Mouse (Mus musculus) small intestine, adult 2 months (tissue): ENCODE results near the gene Ppp1r26. TPM values are rescaled to one million over a fixed set of nuclear protein-coding genes. Genes with fewer than 3 reads are reported as not detected.

Source experiments
- H3K27ac ChIP-seq: fragments of 200-500 bp; 2 replicates; pipeline ENCODE4 v1.5.1; 2012; ENCODE audit warnings: low read depth, low read length, control low read depth, inconsistent platforms; ENCODE audit not compliant: insufficient read depth
- H3K27me3 ChIP-seq: fragments of 200-500 bp; 2 replicates; pipeline ENCODE4 v1.6.1; 2012; ENCODE audit warnings: mild to moderate bottlenecking, moderate library complexity, low read length, inconsistent platforms; ENCODE audit not compliant: control insufficient read depth, insufficient read depth
- H3K36me3 ChIP-seq: fragments of 200-500 bp; 2 replicates; pipeline ENCODE4 v1.6.1; 2012; ENCODE audit warnings: mild to moderate bottlenecking, low read length, control low read depth, inconsistent platforms; ENCODE audit not compliant: control insufficient read depth, insufficient read depth
- H3K4me1 ChIP-seq: fragments of 200-500 bp; 2 replicates; pipeline ENCODE4 v1.6.1; 2012; ENCODE audit warnings: low read length, inconsistent platforms, mixed read lengths; ENCODE audit not compliant: control insufficient read depth, insufficient read depth, insufficient read length
- H3K4me3 ChIP-seq: fragments of 200-500 bp; 2 replicates; pipeline ENCODE4 v1.5.1; 2012; ENCODE audit warnings: low read depth, mild to moderate bottlenecking, control low read depth, inconsistent platforms, low read length, moderate library complexity
- CTCF ChIP-seq: fragments of 200-500 bp; IDR thresholded peaks from 2 replicates; pipeline ENCODE4 v1.5.1; 2012; ENCODE audit warnings: low read depth, mild to moderate bottlenecking, control low read depth, inconsistent platforms, low read length, moderate library complexity, mixed read lengths; ENCODE audit not compliant: insufficient replicate concordance, insufficient read length; ENCODE audit errors: extremely low read depth
- POLR2A ChIP-seq: fragments of 200-500 bp; IDR thresholded peaks from 2 replicates; pipeline ENCODE4 v1.6.1; 2012; ENCODE audit warnings: low read depth, mild to moderate bottlenecking, control low read depth, inconsistent platforms, low read length, moderate library complexity
- WGBS: fragments of 180-500 bp; shearing (Covaris S2); methylation state at CpG from one replicate; pipeline ENCODE4 v1.1.7; 2018; 5-methylcytosine and 5-hydroxymethylcytosine counted together
- polyA plus RNA-seq: library from polyadenylated mRNA; depleted of rRNA; stranded (reverse); fragments of >200 nt; gene quantifications from 2 replicates; pipeline ENCODE4 v1.2.3, GENCODE M21; 2012; rRNA removed

Gene Ppp1r26
- 0.80 and 1.2 TPM in 2 replicates for polyA plus RNA-seq

DNA sequence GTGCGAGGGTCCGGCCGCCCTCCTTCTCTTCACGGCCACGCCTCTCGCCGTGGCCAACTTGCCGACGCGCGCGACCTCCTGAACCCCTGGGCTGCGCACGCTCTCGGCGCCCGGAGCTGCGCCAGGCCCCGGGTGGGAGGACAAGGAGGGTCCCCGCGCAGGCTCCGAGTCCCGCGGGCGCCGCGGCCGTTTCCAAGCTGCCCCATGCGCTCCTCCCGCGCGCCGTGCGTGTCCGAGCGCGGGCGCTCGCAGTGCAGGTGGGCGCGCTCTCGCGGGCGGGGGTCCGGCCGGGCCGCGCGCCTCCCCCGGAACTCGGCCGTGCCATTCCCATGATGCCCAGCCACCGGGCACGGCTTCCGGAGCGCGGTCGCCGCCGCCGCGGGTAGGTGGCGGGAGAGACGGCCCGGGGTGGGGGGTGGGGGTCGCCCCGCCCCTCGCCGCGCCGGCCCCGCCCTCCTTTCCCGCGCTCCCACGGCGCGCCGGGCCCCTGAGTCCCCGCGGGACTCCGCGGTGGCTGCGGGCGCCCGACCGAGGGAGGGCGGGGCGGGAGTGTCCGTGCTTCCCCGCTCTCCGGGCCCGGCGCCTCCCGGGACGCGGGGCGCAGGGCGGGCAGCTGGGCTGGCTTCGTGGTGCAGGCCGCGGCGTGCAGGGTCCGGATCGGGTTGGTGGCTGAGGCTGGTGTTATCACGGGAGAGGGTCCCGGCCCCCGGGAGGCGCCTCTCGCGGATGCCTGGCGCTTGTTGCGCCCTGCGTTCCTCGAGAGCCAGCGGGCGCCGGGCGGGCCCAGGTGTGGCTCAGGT, at the start of gene Ppp1r26:
Ppp1r26 (plus strand) TSS at position 286 of the 800 bp plus-strand sequence.
- H3K4me1 ChIP-seq = peaks cover 7% of the 10 kb centered on the region; the same call in 1 of the 2 replicates
- under 1% methylated on average over 113 of the region's 118 CpGs for WGBS
- no peaks in the 10 kb centered on the region for H3K36me3 ChIP-seq
- peaks cover 13% of the 10 kb centered on the region for H3K27me3 ChIP-seq
- peak within 1 kb of the TSS; percentile 90 for H3K4me3 ChIP-seq
- H3K27ac ChIP-seq = no peak within 1 kb of the TSS
- TF ChIP-seq POLR2A = no peak
- TF ChIP-seq CTCF = no peak

DNA sequence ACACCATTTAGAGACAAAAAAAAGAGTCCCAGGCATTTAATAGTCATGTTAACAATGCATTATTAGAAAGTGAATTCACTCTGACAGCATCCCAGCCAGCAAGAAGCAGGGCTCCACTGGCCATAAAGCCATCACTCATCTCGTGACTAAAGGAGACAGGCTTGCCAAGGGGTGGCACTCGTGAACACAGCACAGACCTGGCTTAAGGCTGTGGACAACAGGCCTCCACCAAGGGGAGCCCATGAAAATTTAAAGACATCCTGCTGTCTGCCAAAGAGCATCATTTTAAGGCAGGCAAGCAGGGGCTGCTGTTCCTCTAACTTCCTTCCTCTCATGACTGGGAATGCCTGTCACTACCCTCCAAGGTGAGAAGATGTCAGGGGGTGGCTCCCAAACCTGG, 49.7 kb upstream of the Ppp1r26 start:
- Histone ChIP-seq H3K4me1 (no peaks in the 10 kb centered on the region), H3K4me3 (no peak overlapping the region), H3K27ac (no peak overlapping the region), H3K27me3 (no peaks in the 10 kb centered on the region; the same call in 1 of the 2 replicates), H3K36me3 (no peaks in the 10 kb centered on the region)
- TF ChIP-seq CTCF (no peak), POLR2A (no peak)
- 29% methylated on average over 2 of the region's 2 CpGs for WGBS

DNA sequence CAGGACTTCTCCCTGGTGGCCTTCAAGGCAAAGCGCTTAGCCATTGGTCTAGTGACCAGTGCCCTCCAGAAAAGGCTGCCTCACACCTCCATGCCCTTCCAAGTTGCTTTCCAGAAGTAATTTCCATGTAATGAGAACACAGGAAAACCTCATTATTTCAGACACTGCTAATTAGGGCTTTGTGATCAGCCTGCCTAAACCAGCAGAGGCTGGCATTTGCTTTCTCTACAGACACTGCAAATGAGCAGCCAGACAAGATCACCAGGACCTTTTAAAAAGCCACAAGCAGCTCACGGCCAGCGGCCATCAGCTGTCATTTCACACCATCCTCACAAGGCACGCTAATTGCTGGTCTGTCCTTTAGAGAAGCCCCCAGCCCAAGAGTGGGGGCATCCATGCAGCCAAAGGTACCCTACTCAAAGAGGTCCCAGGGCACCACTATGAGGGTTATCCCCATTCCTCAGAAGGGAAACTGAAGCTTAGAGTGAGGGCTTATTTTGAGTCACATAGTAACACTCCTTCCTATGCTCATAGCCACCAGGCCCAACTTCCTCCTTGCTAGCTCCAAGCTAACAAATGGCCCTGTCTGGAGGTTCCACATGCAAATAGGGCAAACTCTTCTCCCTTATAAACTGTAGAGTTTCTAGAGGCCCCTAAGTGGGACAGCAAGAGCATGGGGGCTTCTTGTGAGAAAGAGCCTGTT, 49.0 kb upstream of the Ppp1r26 start:
- 80% methylated on average over 4 of the region's 4 CpGs for WGBS
- no peak overlapping the region for H3K4me3 ChIP-seq

GRCm38 (mm10) chr2:28401647-28402046, 45.0 kb upstream of the Ppp1r26 start:
- Histone ChIP-seq H3K4me3 (no peak overlapping the region), H3K4me1 (no peaks in the 10 kb centered on the region), H3K27ac (no peak overlapping the region), H3K36me3 (no peaks in the 10 kb centered on the region), H3K27me3 (no peaks in the 10 kb centered on the region; the same call in 1 of the 2 replicates)
- WGBS = 5% methylated on average over 11 of the region's 11 CpGs
- no peak for TF ChIP-seq POLR2A

More for the DNA sequence above, 49.0 kb upstream of the Ppp1r26 start:
- Histone ChIP-seq H3K36me3 (no peaks in the 10 kb centered on the region), H3K27ac (no peak overlapping the region), H3K4me1 (no peaks in the 10 kb centered on the region), H3K27me3 (no peaks in the 10 kb centered on the region; the same call in 1 of the 2 replicates)
- TF ChIP-seq POLR2A (no peak), CTCF (no peak)

DNA sequence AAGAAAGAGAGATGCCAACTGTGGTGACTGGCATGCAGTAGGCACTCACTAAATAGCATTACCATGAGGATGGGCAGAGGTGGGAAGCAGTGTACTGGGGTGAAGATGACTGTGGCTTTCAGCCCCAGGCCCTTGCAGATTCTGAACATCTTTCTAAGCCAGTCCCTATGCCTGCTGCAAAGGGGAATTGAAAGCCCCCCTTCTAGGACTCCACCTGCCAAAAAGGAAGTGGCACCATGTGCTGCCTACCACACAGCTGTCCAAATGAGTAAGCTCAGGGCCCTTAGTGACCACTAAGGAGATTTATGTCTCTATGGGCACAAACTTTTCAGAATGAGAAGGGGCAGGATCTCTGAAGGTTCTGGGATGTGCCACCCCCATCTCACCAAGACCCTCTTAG, 44.5 kb upstream of the Ppp1r26 start:
- Histone ChIP-seq H3K27ac (no peak overlapping the region), H3K27me3 (no peaks in the 10 kb centered on the region; the same call in 1 of the 2 replicates), H3K4me3 (no peak overlapping the region), H3K4me1 (no peaks in the 10 kb centered on the region), H3K36me3 (no peaks in the 10 kb centered on the region)
- TF ChIP-seq POLR2A = no peak
- no peak for TF ChIP-seq CTCF

GRCm38 (mm10) chr2:28407796-28408195, 38.8 kb upstream of the Ppp1r26 start:
- Histone ChIP-seq H3K4me3 (no peak overlapping the region), H3K27me3 (no peaks in the 10 kb centered on the region), H3K4me1 (no peaks in the 10 kb centered on the region), H3K27ac (no peak overlapping the region), H3K36me3 (no peaks in the 10 kb centered on the region)
- TF ChIP-seq CTCF (no peak), POLR2A (no peak)
- WGBS = 27% methylated on average over 7 of the region's 7 CpGs

DNA sequence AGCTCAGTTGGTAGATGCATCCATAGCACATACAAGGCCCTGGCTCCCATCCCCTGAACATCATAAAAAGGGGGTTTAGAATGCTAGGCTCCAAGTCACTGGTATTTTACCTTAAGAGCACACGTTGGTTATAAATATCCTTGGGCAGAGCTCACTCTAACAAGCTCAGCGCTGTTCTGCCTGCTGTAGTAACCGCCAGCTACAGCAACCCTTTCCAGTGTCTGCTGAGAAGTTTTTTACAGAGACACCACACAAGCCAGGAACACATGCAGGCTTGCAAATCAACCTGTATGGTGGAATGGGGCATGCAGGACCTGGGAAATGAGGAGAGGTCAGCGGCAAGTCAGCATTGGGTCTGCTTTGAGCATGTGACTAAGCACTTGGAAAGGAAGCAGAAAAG, 37.5 kb upstream of the Ppp1r26 start:
- H3K36me3 ChIP-seq = no peaks in the 10 kb centered on the region
- H3K4me1 ChIP-seq = no peaks in the 10 kb centered on the region
- H3K4me3 ChIP-seq = no peak overlapping the region
- no peaks in the 10 kb centered on the region for H3K27me3 ChIP-seq
- TF ChIP-seq POLR2A (no peak), CTCF (no peak)
- 79% methylated on average over 4 of the region's 4 CpGs for WGBS
- no peak overlapping the region for H3K27ac ChIP-seq
